Mouse (Mus musculus) ES-E14 (cell line): ENCODE measurements around the gene Men1.

Source experiments
- MAFK ChIP-seq: IDR thresholded peaks from 2 replicates; pipeline ENCODE4 v1.6.1; 2014; ENCODE audit warnings: mild to moderate bottlenecking, low read depth, low read length, inconsistent platforms; ENCODE audit not compliant: insufficient read depth
- ZC3H11A ChIP-seq: IDR thresholded peaks from 2 replicates; pipeline ENCODE4 v1.6.1; 2012; ENCODE audit warnings: low read depth, mild to moderate bottlenecking, inconsistent platforms, low read length, borderline replicate concordance

DNA sequence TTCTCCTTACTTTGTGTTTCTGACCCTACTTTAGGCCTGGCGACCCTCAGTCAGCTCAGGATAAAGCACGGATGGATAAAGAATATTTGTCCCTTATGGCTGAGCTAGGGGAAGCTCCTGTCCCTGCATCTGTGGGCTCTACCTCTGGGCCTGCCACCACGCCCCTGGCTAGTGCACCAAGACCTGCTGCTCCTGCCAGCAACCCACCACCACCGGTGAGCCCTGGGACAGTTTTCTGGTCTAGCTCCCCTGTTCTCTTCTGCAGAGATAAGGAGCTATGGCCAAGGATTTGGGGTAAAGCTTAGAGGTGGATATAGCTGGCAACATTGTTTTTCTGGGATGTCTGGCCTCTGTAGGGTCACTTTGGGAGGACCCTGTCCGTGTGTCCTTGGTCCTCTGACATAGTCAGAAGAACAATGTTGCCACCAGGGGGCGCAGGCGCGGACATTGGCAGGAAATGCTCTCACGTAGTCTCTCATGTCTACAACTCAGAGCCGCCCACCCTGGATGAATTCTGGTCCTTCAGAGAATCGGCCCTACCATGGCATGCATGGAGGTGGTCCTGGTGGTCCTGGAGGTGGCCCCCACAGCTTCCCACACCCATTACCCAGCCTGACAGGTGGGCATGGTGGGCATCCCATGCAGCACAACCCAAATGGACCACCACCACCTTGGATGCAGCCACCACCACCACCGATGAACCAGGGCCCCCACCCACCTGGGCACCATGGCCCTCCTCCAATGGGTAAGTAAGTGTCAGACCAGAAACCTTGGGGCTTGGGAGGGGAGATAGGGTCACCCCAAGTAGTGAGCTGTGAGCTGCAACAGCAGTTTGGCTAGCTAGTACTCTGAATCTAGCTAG, 39.0 kb downstream of the Men1 start:
- TF ChIP-seq MAFK (no peak), ZC3H11A (no peak)
